Mouse (Mus musculus) erythroblast, embryonic 14.5 days (primary cell): ENCODE data around the gene Myl7.

ENCODE experiments used
- GATA1 ChIP-seq: IDR thresholded peaks from 2 replicates; pipeline ENCODE4 v1.6.1; 2012; ENCODE audit warnings: low read length, inconsistent platforms, mixed read lengths
- TAL1 ChIP-seq: IDR thresholded peaks from 3 replicates; pipeline ENCODE4 v1.6.1; 2012; ENCODE audit warnings: low read length, inconsistent platforms, mixed read lengths

DNA sequence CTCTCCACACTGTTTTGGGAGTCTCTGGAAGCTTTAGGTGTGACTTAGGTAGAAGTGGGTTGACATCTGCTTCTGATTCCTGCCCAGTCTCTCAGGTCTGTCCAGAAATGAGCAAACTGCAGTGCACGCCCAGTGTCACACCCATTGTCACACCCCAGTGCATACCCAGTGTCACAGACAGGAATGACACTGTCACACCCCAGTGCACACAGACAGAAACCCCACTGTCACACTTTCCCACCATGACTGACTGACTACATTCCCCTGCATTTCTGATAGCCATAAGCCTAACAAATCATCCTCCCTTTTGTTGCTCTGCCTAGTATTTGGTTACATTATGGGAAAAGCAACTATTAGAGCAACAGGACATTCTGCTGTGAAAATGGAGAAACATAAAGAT is 32.0 kb upstream of the Myl7 start:
- TF ChIP-seq TAL1, result no peak
- no peak for TF ChIP-seq GATA1
